Mouse (Mus musculus) lung, adult 2 months (tissue): ENCODE results near the gene Htra1. TPM values are rescaled to one million over a fixed set of nuclear protein-coding genes. Genes with fewer than 3 reads are reported as not detected.

Experiments
- DNase-seq: peaks from one replicate; pipeline ENCODE4 v3.0.0; 2022
- H3K4me1 ChIP-seq: fragments of 200-500 bp; 2 replicates; pipeline ENCODE4 v1.6.1; 2011; ENCODE audit warnings: low read length; ENCODE audit not compliant: control insufficient read depth, insufficient read depth
- H3K4me3 ChIP-seq: fragments of 200-500 bp; replicated peaks from 2 replicates; pipeline ENCODE3; 2011; ENCODE audit warnings: low read depth, mild to moderate bottlenecking, control low read depth, low read length; ENCODE audit errors: extremely low read depth
- CTCF ChIP-seq: fragments of 200-500 bp; IDR thresholded peaks from 2 replicates; pipeline ENCODE4 v1.5.1; 2011; ENCODE audit warnings: mild to moderate bottlenecking, low read length, control low read depth; ENCODE audit not compliant: insufficient read depth
- POLR2A ChIP-seq: fragments of 200-500 bp; IDR thresholded peaks from 2 replicates; pipeline ENCODE4 v1.6.1; 2011; ENCODE audit warnings: low read depth, mild to moderate bottlenecking, control low read depth, low read length, borderline replicate concordance; ENCODE audit errors: extremely low read depth
- WGBS: fragments of 180-500 bp; shearing (Covaris S2); methylation state at CpG from one replicate; pipeline ENCODE4 v1.1.7; 2018; 5-methylcytosine and 5-hydroxymethylcytosine counted together
- polyA plus RNA-seq: library from polyadenylated mRNA; depleted of rRNA; stranded (reverse); fragments of >200 nt; gene quantifications from 2 replicates; pipeline ENCODE4 v1.2.3, GENCODE M21; 2012

Htra1 gene
- polyA plus RNA-seq, 1 experiment: 65.2 TPM

DNA sequence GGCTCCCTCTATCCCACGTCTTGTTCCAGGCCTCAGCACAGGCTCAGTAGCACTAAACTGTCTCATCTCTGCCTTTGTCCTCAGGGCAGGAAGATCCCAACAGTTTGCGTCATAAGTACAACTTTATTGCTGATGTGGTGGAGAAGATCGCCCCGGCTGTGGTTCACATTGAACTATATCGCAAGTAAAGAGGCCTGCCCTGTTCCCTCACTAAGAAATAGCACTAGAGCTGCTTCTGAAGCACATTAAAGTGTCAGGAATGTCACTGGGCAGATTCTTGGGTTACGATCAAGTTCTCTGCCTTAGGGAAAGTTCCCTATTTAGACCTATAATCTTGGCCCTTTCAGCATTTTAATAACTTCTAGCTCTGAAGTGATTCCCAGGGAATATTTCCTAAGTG lies 25.5 kb downstream of the Htra1 start:
- 59% methylated on average over 6 of the region's 6 CpGs for WGBS
- TF ChIP-seq POLR2A (no peak), CTCF (no peak)
- Histone ChIP-seq H3K4me1 (peaks cover 5% of the 10 kb centered on the region; the same call in 1 of the 2 replicates), H3K4me3 (no peak overlapping the region)
- no peak for DNase-seq

DNA sequence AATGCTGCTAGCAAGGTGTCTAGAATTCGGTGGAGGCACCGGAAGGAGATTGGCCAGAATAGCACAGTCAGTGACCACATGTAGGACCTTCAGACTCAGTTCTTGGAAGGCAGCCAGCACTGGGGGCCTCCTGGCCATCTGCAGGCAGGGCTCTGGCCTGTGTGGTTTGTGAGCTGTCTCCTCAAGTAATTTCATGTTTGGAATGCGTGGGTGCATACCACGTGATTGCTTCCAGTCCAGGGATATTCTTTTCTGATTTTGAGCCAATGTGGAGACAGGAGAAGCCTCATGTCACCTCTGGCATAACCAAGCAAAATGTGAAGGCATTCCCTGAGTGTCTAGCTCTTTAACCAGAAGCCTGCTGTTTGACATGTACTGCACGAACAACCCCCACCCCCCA lies 28.8 kb downstream of the Htra1 start:
- no peak overlapping the region for H3K4me3 ChIP-seq
- DNase-seq: no peak
- TF ChIP-seq CTCF: no peak
- TF ChIP-seq POLR2A: no peak
- 20% methylated on average over 5 of the region's 5 CpGs for WGBS
- H3K4me1 ChIP-seq: peaks cover 5% of the 10 kb centered on the region; the same call in 1 of the 2 replicates

DNA sequence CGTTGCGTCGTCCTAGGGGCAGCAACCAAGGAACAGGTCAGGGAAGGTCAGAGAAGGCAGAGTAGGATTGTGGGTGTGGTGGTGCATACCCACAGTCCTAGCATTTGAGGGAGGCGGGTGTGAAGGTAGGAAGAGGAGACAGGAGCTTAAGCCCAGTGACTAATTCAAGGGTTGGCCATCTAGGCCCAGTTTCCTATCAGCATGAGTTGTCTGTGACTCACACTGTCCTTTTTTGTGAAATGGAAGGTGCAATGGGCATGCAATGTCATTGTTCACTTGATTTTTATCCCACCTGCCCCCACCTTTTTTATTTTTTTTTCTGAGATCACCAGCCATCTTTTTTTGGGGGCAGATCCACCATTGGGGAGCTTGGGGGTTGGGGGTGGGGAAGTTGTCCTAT lies 29.5 kb downstream of the Htra1 start:
- no peak for DNase-seq
- Histone ChIP-seq H3K4me3 (no peak overlapping the region), H3K4me1 (peaks cover 3% of the 10 kb centered on the region; the same call in 1 of the 2 replicates)
- WGBS: 93% methylated on average over 4 of the region's 4 CpGs
- TF ChIP-seq CTCF: no peak
- TF ChIP-seq POLR2A: no peak

DNA sequence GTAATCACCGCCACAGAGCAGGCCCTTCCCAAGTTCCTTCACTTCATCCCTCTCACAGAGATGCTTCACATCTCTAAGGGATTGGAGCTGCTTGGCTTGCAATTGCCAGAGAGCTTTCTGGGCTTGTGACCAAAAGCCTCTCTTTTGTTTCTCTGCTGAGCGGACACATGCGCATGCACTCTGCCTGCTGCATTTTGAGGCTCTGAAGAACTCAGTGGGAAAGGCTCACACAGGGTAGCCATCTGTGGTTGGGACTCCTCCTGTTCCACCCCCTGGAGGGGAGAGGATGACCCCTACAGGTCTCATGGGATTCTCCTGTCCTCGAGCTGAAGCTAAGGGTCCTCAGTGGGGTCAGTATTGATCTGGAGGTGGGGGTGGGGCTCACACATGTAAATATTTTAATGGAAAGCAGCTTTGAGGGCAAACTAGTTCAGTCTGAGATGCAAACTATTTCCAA lies 30.0 kb downstream of the Htra1 start:
- WGBS: 71% methylated on average over 4 of the region's 4 CpGs
- no peak for TF ChIP-seq CTCF
- TF ChIP-seq POLR2A: no peak
- DNase-seq: no peak

DNA sequence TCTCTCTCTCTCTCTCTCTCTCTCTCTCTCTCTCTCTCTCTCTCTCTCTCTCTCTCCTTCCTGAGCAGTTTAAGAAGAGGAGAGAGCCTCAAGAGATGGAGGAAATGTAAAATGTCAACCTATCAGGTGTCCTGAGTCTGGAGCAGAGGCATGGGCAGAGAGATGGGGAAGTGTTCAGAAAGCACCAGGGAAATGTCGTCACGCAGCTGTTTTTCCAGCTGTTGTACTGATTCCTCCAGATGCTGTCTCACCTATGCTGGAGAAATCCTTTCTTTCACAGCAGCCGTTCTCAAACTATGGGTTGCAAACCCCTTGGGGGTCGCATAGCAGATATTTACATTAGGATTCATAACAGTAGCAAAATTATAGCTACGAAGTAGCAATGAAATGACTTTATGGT lies 30.5 kb downstream of the Htra1 start:
- H3K4me3 ChIP-seq: no peak overlapping the region
- peaks cover 3% of the 10 kb centered on the region; the same call in 1 of the 2 replicates for H3K4me1 ChIP-seq
- WGBS: 83% methylated on average over 5 of the region's 5 CpGs
- no peak for DNase-seq
- TF ChIP-seq CTCF (no peak), POLR2A (no peak)

More for the DNA sequence above, 30.0 kb downstream of the Htra1 start:
- H3K4me1 ChIP-seq: peaks cover 3% of the 10 kb centered on the region; the same call in 1 of the 2 replicates
- H3K4me3 ChIP-seq: no peak overlapping the region

DNA sequence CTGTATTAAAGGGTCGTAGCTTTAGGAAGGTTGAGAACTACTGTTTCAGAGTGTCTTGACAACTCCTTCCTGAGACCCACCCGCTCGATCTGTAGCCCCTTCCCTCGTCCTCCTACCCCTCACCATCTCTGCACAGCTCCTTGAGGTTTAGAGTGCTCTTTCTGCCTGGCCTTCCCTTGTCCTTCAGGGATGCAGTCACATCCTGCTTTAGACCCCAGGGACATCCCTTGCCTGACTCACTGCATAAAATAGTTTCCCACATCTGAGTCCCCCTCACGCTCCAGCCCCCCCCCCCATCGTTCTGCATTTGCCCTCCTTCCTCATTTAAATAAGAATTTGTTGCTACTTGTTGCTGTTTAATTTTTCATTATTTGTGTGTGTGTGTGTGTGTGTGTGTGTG lies 31.0 kb downstream of the Htra1 start:
- H3K4me1 ChIP-seq: peaks cover 3% of the 10 kb centered on the region; the same call in 1 of the 2 replicates
- no peak for DNase-seq
- no peak for TF ChIP-seq POLR2A
- no peak for TF ChIP-seq CTCF
- WGBS: 74% methylated on average over 6 of the region's 6 CpGs
- H3K4me3 ChIP-seq: no peak overlapping the region

DNA sequence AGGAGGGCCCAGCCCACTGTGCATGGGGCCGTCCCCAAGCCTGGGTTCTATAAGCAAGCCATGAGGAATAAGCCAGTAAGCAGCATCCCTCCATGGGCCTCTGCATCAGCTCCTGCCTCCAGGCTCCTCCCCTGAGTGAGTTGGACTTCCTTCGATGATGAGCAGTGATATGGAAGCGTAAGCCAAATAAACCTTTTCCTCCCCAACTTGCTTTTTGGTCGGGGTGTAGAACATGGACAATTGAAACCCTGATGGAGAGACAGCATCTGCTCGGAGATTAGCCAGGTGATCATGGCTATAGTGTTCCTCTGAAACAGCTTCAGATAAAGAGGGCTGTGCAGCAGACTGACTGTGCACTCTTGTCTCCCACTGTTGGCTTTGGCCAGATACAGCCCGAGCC lies 32.0 kb downstream of the Htra1 start:
- 81% methylated on average over 6 of the region's 6 CpGs for WGBS
- no peak for DNase-seq
- Histone ChIP-seq H3K4me1 (peaks cover 3% of the 10 kb centered on the region; the same call in 1 of the 2 replicates), H3K4me3 (no peak overlapping the region)
- TF ChIP-seq CTCF: no peak
- TF ChIP-seq POLR2A: no peak

DNA sequence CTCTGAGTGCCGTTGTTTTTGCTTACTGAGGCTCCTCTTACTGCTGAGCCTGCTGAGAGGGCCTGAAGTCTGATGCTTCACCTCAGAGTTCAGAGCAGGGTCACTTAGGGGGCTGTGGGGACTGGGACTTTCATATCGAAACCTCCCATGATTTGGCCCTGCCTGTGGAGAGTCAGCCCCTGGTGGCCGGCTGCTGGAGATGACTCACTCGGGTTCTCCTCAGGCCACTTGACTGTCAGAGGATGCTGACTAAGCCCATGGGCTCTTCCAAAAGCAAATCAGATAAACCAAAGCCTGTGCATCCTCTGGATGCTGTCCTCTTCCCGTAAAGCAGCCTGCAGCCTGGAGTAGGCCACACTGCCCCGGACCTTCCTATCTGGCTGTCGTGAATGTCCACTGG lies 32.6 kb downstream of the Htra1 start:
- TF ChIP-seq POLR2A (no peak), CTCF (no peak)
- Histone ChIP-seq H3K4me1 (peaks cover 3% of the 10 kb centered on the region; the same call in 1 of the 2 replicates), H3K4me3 (no peak overlapping the region)
- WGBS: 48% methylated on average over 7 of the region's 7 CpGs
- DNase-seq: no peak

DNA sequence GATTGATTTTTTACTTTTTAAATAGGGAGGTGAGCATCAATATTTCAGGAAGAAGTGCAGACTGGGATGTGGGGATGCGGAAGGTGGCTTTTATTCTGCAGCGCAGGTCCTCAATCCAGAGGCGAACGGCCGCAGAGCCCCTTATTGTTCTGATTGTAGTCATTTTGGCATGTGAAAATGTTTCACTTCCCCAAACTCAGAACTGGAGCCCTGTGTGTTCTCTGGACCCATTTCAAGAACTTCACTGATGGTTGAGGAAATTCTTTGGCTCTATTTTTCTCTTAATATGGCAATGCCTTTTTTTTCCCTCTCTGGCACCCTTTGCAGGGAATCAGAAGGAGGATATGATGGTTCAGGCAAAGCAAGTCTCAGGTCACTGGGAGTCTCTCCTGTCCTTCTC lies 33.2 kb downstream of the Htra1 start:
- Histone ChIP-seq H3K4me3 (no peak overlapping the region), H3K4me1 (peaks cover 3% of the 10 kb centered on the region; the same call in 1 of the 2 replicates)
- TF ChIP-seq CTCF: no peak
- no peak for TF ChIP-seq POLR2A
- DNase-seq: no peak
- WGBS: 62% methylated on average over 5 of the region's 5 CpGs

DNA sequence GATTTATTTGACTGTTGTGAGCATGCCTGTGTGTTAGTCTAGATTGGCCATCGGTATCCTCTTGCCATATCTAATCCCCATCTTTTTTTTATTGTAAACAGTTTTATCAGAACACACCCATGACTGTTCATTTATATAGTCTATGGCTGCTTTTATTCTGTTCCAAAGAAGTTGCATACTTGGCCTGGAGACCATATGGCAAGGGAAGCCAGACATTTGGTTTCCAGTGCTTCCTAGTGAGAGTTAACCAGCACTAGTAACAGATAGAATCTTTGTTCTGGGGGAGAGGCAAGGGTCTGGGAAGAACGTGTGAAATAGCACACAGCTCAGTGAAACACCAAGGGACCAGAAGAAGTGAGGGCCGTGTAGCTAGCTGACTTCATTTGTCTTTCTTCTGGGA lies 33.6 kb downstream of the Htra1 start:
- DNase-seq: no peak
- WGBS: 36% methylated on average over 3 of the region's 3 CpGs
- H3K4me3 ChIP-seq: no peak overlapping the region
- TF ChIP-seq POLR2A: no peak
- no peak for TF ChIP-seq CTCF
- peaks cover 3% of the 10 kb centered on the region; the same call in 1 of the 2 replicates for H3K4me1 ChIP-seq

DNA sequence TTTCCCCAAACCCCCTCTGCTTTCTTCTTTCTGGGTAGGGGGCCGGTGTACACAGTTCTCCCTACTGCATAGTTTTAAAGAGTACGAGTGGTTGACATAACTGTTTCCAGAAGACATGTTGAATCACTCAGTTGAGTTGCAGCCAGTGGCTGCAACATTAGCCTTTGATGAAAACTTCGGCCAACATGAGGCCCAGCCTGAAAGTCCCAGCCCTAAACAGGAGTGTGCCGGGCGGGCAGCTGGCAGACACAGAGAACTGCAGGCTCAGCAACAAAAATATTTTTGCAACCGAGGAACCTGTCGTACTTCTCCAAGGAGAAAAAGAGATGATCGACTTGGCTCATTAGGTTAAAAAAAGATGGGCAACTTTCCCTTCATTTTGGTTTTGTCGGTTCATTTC lies 36.9 kb downstream of the Htra1 start:
- Histone ChIP-seq H3K4me3 (no peak overlapping the region), H3K4me1 (peaks cover 5% of the 10 kb centered on the region)
- DNase-seq: no peak
- TF ChIP-seq CTCF (no peak), POLR2A (no peak)
- 77% methylated on average over 9 of the region's 9 CpGs for WGBS
